Mouse (Mus musculus): ENCODE measurements around the gene Nptxr.
"Not testable (repeated sequence)": the region's sequence is repeated elsewhere in the genome, so short reads cannot be mapped to it uniquely, and the experiment has no call there.

Gene Nptxr

DNA sequence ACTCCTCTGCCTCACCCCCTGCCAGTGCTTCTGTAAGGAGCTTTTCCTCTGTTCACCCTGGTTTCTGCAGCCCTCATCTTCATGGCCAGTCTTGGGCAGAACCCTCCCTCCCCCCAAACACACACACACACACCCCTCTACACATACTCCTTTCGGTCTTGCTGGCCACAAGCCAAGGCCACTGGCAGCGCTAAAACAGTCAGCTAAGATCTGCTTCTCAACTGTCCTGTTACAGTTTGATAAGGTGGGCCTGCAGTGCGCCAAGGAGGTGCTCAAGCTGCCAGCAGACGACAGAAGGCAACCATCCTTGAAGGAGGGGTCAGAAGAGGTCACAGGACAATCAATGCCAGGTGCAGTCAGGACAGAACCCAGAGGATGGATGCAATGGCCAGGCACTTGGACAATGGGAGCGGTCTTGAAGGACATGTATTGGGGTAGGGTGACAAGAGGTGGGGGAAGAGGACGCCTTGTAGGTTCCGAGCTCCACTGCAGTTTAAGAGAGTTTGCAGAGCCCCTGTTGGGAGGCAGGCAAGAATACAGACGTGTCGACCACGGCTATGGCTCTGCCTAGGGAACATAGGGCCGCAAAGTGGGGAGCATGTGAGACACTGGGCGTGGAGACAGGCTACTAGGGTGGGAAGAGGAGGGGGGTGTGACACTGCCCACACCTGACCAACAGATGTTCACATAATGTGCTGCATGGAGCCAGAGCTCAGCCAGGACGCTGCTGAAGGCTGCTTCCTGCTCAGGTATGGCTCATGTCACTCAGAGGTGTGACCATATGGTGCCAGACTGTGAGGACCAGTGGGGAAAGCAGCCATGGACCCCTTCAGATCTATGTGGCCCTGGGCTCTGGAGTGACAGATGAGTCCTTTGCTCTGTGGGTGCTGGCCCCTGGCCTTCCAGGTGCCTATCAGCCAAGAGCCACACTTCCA is 18.0 kb upstream of the Nptxr start:
- no peak for DNase-seq (ENCODE audit: low read depth, low spot score)

DNA sequence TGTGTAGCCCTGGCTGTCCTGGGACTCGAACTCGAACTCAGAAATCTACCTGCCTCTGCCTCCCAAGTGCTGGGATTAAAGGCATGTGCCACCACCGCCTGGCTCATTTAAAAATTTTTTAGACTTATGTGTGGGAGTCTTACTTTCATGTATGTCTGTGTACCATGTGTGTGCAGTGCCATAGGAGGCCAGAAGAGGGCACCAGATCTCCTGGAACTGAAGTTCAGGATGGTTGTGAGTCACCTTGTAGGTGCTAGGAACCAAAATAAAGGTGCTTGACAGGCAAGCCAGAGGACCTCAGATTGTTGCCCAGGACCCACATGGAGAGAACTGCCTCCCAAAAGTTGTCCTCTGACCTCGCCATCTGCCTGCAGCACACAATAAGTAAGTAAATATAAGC is 13.8 kb upstream of the Nptxr start:
- no peak for DNase-seq (ENCODE audit: low read depth, low spot score)

DNA sequence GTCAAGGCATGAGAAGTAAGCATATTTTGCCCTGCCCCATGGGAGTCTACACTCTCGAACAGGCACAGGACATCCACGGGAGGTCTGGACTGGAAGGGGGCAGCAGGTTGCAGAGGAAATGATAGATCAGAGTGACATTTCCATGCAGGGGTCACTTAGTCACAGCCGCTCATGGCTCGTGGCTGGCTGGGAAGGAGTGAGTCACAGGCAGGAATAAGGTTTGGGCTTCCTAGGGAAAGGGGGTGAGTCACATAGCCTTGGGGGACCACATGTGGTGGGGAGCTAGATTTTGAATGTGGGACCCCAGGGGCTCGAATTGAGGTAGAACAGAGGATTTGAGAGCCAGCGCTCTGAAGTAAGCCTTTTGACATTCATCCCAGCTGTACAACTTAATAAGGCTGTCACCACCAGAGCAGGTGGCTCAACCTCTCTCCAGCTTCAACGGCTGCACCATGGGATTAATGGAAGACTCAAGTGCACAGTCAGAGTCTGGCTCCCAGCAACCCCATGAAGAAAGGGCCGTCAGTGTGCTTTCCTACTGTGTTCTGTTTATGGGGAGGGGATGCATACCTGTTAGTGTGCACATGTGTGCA is 9.2 kb upstream of the Nptxr start:
- no peak for DNase-seq (ENCODE audit: low read depth, low spot score)

DNA sequence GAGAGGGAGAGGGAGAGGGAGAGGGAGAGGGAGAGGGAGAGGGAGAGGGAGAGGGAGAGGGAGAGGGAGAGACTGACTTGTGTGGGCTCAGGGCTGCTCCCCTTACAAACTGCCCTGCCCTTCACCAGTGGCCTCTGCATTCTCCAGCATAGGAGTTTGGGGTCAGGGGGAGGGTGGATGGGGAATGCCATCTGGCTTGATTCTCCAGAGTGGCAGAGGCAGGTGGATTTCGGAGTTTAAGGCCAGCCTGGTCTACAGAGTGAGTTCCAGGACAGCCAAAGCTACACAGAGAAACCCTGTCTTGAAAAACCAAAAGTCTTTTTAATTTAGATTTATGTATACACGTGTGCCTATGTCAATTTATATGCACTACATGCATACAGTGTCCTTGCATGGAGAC is 8.3 kb upstream of the Nptxr start:
- DNase-seq (ENCODE audit: low read depth, low spot score): not testable (repeated sequence)

DNA sequence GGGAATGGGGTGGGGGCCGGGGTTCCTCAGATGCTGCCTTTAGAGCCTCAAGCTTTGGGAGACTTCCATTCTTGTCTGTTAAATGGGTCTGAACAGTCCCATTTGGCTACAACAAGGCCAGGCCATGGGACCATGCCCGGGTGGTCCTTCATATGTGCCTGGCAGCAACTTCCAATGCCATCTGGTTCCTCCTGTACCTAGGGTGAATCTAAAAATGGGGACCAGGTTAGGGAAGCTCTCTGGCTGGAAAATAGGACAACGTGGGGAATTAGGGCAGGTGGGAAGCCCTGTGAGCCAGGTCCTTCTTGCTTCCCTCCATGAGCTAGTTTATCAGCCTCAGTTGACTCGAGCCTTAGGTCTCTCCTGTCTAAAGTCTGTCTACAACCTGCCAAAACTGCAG is 6.4 kb upstream of the Nptxr start:
- no peak for DNase-seq (ENCODE audit: low read depth, low spot score)

DNA sequence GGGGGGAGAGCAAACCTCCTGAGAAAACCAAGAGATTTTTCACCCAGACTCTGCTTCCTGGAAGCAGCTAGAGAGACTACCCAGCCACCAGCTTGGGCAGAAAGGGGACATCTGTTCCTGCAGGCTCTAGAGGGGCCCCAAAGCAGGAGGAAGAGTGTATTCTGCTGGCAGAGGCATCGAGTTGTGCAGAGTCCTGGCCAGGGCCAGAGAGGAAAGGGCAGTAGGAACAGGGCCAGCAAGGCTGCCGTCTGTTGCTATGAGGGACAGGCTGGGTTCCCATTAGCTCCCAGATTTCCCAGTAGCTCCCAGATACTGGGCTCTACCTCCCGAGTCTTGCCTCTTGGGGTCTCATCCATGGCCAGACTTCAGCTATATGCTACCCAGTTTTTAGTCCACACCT is 5.5 kb upstream of the Nptxr start:
- DNase-seq (ENCODE audit: low read depth, low spot score): no peak

DNA sequence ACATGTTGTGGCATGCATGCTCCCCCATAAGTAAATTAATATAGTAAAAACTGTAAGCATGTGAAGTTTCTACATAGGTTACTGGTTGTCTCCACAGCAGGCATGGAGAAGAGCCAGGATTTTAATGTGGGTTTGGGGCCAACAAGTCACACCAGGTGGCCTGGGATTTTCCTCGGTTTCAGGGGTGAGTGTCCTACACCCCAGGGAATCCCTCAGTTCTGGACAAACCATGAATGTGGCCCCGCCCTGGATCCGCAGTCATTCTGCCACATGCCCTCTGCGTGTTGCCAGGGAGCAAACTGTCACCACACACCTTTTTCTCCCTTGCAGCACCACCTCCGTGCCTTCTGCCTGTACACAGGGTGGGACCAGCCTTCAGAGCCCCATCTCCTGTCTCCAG is 4.1 kb upstream of the Nptxr start:
- DNase-seq (ENCODE audit: low read depth, low spot score): no peak

DNA sequence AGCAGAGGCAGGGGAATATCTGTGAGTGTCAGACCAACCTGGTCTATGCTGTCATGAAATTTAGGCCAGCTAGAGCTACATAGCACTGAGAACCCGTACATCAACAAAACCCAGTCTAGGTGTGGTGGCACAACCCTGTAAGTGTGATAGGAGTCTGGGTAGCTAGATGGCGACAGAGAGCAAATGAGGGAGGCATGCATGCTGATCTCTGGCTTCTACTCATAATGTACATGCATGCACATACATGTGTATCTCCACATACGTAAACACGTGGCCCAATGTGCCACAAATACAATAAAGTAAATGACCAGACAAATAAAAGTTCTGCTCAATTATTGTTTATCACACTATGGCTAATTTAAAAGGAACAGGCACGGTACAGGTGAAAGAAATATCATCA is 3.5 kb upstream of the Nptxr start:
- no peak for DNase-seq (ENCODE audit: low read depth, low spot score)

DNA sequence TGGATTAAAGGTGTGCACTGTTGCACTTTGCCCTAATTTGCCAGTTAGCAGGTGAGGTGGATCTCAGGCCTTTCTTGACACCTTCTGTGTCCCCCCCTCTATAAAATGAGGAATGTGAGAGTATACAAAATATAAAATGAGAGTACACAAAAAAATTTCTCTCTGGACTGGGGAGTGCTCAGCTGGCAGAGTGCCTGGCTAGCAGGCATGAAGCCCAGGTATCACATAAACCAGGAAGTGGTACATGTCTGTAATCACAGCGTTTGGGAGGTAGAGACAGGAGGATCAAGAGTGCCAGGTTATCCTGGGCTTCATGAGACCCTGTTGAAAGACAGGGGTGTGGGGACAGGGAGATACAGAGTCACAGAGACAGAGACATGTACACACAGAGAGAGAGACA is 2.5 kb upstream of the Nptxr start:
- DNase-seq (ENCODE audit: low read depth, low spot score): no peak

DNA sequence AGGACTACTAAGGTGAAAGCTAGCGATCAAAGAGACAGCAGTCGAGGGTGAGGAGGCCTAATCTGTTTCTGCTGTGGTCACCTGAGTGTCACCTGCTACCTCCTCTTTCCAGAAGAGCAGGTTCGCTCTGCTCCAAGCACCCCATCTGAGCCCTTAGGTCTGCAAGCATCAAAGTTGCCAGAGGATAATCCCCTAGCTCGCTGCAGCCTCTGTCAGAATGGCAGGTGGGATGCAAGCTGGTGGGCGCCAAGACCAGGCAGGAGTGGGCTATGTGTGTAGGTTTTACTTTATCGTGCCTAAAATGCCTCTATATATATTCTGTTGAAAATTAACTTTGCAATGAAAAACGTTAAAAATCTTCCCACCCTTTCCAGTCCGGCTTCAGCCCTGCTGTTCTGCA is 680 bp upstream of the Nptxr start:
- DNase-seq (ENCODE audit: low read depth, low spot score): no peak

DNA sequence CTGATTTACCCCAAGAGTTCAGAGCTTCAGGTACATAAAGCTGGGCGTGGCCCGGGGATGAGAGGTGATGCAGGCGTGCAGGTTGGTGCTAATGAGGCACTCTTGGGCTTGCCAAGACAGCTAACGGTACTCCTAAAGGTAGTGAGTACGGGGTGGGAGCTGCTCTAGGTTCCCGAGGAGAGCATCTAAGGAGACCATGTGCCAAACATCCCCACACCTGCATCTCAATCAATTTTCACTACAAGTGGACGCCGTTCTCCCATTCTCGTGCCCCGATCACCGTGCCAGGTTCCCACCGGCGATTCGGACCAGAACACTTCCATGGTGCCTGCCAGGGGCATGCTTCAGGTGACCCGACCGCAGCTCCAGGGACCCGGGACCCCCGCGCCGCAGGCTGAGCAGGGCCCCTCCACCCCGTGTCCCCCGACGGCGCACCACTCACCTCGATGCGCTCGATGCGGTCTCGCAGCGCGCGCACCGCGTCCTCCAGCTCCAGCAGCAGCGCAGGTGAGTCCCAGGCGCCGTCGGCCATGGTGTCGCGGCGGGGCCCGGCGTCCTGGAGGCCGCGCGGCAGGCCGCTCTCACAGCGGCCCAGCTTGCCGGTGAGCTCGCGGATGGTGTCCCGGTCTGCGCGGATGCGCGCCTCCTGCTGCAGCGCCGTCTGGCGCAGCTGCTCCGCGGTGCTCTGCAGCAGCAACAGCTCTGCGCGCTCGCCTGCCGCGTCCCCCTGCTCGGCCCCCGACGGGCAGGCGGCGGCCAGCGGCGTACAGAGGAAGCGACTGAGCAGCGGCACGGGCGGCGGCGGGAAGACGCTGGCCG is 824 bp downstream of the Nptxr start:
- DNase-seq (ENCODE audit: low read depth, low spot score): no peak

DNA sequence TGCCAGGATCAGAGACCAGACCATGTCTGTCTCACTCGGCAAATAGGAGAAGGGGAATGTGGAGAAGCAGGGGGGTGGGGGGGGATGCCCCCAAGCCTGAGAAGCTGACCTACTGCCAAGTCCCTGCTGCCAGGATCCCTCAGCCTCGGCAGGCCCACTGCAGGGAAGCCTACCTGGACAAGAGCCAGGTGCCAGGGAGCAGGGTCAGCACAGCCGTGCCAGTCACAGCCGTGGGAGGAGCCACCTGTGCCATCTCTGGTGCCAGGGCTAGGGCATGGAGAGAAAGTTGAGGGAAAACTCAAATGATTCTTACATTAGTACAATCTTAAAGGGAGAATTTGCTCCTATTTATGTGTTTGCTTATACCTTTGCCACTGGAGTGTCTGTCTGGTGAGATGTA is 2.3 kb downstream of the Nptxr start:
- no peak for DNase-seq (ENCODE audit: low read depth, low spot score)

DNA sequence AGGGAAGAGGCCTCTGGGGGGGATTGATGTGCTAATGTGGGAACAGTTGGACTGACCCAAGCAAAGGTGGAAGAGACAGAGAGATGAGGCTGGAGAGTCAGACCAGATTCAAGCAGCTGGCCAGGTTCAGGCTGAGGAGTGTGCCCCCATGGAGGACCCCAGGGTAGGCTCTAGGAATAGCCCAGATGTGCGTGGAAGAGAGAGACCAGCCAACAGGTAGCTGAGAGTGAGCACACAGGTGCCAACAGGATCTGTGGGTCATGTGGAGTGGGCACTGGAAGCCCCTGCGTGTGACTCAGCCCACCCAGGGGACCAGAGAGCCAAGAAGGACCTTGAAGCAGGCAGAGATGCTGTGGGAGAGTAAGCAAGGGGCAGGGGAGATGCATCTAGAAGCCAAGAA is 2.9 kb downstream of the Nptxr start:
- no peak for DNase-seq (ENCODE audit: low read depth, low spot score)

DNA sequence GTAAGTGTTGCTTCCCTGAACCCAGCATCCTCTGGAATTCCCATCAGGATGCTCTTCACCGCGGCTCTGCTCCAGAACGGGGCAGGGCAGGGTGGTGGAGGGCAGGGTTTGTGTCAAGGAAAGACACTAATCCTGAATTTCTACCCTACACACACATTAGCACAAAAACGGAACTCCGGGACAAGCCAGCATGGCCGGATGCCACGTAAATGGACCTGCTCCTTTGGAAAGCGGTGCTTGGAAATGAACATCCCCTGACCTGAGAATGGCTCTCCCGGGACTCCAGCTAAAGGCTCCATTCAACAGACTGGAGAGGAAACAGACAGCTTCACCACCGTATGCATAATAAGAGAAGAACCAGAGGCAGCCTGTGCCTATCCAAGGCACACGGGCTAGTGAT is 3.9 kb downstream of the Nptxr start:
- no peak for DNase-seq (ENCODE audit: low read depth, low spot score)

DNA sequence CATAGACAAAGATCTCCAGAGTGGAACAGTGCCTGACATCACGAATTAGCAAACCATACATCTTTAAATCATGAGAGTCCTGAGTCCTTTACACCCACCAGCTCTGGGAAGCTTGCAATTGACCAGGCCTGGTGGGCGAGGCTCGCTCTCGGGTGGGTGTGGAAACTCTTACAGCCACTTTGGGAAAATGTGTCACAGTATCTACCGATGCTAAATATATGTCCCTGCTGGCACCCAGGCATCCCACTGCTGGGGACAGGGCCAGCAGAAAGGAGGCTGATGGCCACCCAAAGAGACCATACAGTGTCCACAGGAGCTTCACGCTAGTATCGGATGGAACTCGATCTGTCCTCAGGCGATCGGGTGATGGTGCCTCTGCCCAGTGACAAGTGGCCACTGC is 6.0 kb downstream of the Nptxr start:
- DNase-seq (ENCODE audit: low read depth, low spot score): no peak

DNA sequence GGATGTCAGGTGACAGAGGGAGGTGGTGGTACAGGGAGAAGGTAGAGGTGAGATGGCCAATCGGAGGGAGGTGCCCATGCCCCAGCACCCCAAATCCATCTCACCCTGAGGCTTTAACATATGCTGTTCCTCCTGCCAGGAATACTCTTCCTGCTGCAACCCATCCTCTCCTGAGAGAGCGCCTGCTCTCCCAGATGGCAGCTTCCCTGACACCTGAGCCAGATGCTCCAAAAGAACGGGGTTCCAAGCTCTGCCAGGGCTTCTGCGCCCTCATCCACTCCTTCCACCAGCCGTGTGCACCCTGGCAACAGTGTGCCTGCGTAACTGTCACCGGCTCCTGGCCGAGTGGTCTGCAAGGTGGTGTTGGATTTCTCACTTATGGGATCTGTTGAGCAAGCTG is 6.9 kb downstream of the Nptxr start:
- DNase-seq (ENCODE audit: low read depth, low spot score): no peak

DNA sequence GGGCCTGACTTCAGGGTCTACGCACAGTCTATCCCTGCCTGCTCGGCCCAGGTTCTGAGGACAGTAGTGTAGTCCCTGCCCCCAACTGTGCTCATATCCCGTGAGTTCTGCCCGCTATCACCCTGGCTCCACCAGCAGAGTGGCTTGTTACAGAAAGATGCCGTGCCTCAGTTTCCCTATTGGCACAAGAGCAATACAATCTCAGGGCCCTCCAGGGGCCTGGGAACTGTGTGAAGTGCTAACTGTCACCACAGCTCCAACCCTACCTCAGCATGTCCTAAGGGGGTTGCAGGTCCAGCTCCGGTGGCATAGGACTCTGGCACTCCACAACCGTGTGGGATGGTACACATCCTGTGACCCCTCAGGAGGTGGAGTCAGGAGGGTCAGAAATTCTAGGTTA is 7.5 kb downstream of the Nptxr start:
- DNase-seq (ENCODE audit: low read depth, low spot score): no peak

DNA sequence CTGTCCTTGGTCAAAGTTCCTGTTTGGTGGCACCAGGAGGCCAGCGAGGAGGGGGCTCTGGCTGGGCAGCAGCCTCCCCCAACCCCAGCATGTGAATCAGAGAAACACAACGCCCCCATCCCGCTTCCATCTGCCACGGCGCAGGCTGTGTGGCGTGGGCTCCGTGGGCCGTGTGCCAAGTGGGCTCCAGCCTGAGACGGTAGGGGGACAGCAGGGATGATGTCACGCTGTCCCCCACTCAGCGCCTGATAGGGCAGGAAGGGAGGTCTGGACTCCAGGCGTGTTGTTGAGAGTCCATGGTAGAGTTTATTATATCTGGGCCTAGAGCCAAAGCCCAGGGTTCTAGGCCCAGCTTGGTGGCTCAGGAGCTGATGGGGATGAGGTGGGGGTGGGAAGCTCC is 8.3 kb downstream of the Nptxr start:
- DNase-seq (ENCODE audit: low read depth, low spot score): no peak

DNA sequence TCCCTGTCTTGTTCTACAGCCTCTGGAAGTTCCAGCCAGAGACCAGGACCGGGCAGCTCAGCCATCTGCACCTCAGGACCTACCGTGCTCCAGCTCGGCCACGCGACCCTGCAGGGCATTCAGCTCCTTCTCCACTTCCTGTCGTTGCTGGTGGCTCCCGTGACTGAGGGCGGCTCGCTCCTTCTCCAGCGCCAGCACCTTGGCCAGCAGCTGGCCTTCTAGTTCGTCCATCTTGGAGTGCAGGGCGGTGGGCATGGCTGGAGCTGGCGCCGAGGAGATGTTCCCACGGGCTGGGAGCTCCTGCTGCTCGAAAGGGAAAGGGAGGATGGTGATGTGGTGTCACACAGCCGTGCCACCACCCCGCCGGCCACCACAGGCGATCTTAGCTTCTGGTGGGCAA is 10.4 kb downstream of the Nptxr start:
- DNase-seq (ENCODE audit: low read depth, low spot score): no peak

DNA sequence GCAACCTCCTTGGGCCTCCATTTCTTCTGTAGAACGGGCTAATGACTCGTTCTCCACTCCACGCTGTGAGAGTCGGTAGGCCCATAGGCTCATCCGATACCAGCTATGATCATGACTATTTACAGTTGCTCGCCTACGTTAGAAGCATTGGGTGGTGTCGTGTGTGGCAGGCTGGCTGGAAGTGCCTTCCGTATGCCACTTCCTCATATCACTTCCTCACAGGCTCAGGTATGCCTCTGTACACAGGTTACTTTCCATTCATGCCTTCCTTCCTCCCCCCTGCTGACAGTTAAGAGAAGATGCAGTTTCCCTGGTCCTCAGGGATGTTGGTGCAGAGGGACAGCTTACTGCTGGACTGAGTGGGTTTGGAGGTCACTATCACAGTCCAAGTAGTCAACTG is 11.5 kb downstream of the Nptxr start:
- no peak for DNase-seq (ENCODE audit: low read depth, low spot score)

DNA sequence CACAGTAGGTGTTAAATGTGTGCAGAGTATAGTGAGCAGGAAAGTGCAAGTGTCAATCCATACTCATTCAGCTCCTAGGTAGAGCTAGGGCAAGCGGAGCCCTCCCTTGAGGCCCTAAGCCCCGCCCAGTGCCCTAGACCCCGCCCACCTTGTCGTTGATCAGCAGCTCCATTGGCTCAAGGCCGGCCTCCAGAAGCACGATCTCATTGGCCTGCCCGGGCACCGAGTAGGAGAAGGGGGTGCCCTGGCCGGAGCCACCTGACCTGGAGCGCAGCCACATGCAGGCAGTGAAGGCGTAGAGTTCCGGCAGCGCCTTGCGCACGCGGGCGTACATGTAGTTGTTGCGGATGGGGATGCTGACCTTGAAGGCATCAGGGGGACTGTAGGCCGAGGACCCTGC is 12.1 kb downstream of the Nptxr start:
- no peak for DNase-seq (ENCODE audit: low read depth, low spot score)

DNA sequence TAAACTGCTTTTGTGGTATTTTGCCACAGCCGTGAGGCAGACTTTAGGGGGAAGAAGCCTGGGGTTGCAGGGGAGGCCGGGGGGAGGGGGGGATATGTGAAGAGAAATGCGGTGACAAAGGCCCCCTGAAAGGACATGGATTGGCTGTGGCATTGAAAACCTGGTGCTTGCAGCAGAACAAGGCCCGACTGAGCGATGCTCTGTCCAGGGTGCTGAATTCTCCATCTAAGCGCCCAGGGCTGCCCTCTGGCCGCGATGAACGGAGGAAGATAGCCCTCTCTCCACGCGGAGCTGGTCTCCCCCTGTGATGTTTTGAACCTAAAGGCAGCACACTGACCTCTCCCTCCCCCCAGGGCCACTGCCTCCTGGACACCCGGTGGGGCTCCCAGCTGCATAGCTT is 13.1 kb downstream of the Nptxr start:
- no peak for DNase-seq (ENCODE audit: low read depth, low spot score)

DNA sequence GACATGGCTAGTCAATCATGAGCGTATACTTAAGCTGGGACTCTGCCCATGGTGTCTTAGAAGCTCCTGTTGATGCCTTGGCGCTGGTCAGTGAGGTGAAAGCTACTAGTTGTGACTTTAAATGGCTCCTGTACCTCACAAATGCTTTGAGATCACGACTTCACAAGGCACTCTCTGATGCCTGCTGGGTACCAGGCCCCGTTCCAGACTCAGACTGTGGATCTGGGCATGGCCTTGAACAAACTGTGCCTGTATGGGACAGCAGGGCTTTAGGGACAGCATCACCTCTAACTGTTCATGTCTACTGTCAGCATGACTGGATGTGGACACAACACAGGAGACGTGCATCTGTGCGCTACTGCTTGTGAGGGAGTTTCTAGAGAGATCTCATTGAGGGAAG is 13.7 kb downstream of the Nptxr start:
- no peak for DNase-seq (ENCODE audit: low read depth, low spot score)

Measured in c-Kit-negative CD71-positive TER-119-positive erythroid progenitor cells, embryonic 14.5 days (primary cell).